Mouse (Mus musculus) thymus, postnatal 10 days (tissue): ENCODE data around the gene Cnksr2.
A peak's percentile ranks its signal among the peaks of the same experiment; 100 is the strongest.

ENCODE experiments used
- DNase-seq, 2 experiments: peaks; one replicate each; pipeline ENCODE4 v3.0.0; 2021; ENCODE audit warnings: low spot score in 2 of 2

Cnksr2 gene

DNA sequence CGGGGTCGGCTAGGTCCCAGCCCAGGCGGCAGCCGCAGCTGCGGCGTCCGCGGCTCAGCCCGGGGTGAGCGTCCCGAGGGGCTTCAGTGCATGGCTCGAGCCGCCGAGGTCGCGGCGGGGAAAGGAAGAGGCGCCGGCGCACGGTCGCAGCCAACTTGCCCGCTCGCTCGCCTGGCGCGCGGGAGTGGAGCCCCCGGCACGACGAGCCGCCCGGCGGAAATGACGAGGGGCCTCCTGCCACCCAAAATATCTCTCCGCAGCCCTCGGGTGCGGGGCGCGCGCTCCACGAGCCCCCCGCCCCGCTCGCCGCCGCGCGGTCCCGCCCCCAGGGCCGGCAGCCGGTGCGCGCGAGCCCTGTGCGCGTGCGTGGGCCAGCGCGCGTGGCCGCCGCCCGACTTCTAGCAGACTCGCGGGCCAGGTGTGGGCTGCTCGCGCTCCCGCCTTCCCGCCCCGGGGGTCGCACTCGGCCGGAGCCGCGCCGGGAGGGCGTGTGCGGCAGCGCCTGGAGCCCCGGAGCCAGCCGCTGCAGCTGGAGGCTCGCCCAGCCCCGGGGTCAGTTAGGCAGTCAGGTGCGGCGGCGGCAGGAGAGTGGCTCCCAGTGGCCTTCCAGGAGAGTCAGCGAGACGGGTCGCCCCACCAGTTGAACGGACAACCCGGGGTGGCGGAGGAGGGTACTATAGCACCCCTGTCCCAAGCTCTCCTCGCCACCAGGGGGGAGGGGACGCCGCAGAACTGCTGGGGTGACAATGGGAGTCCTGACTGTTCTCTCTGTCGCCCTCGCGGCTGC, at the start of gene Cnksr2:
Gene Cnksr2 (minus strand): TSS at position 238 of the 787 bp plus-strand sequence.
- no peak for DNase-seq

DNA sequence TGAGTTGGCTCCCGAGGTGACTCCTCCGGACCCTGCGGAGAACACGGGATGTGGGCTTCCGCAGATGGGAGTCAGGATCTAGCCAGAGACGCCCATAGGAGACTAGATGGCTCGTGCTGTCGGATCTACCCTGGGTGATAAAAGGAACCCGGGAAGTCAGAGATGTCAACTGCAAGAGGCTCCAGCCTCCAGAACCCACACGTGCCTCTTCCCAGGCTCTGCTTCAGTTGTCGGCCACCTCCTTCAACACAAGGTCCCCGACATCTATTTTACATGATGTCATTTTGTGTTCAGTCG, 698 bp upstream of the Cnksr2 start:
- DNase-seq, result no peak

DNA sequence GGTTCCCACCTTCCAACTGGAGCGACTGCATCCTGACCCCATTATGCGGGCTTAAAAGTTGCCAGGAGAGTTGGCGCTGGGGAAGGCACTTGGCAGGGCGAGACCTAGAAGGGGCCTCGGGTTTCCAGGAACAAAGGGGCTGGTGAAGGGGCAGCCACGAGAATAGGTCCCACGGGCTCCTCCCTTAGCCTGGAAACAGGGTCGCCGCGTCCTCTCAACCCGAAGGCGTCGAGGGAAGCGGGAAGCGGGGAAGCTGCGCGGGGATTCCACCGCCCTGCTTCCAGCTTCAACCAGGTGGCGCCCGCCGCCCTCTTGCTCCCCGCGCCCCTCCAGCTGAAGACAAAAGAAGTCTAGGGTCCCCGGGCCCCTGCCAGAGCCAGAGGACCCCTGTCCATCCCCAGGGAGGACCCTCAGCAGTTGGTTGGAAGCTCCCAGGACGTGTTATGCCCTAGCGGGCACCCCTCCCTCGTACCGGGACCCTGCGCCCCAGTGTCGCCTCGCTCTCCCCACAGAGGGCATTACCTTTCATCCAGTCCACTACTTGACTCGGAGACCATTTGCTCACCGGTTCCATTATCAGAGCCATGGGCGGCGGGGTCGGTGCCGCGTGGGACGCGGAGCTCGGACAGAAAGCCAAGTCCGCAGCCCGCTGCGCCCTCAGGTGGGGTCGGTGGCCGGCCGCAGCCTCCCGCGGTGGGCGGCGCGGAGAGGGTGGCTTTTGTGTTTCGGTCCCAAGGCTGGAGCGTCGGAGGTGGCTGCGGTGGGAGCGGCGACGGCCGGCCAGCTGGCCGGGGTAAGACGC, 638 bp downstream of the Cnksr2 start:
- no peak for DNase-seq

DNA sequence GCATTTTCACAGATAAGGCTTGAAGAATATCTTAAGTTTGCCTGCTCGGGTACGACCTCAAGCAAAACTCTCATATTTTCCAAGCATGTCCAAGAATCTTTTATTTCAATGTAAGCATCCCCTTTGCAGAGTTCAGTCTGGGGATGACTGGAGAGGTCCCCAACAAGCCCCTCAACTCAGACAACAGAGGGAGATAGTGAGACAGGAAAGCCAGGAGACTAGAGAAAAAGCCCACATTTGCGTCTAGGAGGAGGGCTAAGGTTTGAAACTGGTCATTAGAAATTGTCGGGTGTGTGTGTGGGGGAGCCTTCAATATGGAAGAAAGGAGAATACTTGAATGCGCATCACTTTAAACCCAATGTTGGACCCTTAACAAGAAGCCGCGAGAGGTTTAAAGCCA, 1.4 kb downstream of the Cnksr2 start:
- DNase-seq, result no peak

DNA sequence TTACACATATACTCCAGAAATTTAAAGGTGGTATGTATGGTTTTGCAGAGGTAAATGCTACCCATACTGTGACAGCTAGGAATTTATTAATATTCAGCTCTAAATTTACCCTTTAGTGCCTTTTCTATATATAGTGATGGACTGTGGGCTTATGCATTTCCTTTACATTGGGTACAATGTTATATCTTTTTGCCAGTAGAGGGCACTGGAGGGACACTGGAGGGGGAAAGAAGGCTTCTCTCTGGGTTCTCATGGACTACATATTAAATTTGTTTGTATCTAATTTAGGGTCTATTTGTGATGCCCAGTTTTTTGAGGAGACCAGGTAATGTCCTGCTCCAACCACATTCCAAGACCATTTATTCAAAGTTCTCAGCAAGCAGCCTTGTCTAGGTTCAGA, 91.4 kb downstream of the Cnksr2 start:
- peak in 1 of 2 experiments; percentile 2 for DNase-seq

DNA sequence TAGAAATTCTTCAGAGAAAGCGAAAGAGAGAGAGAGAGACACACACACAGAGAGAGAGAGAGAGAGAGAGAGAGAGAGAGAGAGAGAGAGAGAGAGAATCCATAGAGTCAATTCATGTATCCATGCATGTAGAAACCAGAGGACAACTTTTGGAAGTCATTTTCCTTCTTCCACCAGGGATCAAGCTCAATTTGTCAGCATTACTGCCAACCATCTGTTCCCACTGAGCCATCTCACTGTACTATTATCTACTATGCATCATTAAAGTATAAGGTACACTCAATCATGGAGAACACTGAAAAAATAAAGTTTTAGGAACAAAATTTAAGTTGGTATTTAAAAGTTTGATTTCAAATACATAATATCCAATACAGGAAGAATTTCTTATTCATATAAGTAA, 93.8 kb downstream of the Cnksr2 start:
- DNase-seq, result no peak

DNA sequence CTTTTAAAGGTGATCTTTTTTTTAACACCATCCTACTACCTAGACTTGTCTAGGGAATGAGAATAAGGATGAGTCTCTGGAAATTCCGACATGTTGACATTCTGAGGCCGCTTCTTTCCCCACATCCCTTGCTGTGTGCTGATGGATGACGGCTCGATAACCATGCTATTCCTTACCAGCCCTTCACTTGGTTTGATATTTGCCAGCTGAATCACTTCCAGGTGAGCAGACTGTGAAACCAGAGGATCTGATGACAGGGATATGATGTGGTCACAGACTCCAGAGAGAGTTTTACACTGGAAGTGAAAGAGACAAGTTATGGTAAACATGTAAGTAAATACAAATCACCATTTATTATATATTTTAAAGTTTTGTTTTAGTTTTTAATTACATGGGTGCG, 98.0 kb downstream of the Cnksr2 start:
- no peak for DNase-seq

DNA sequence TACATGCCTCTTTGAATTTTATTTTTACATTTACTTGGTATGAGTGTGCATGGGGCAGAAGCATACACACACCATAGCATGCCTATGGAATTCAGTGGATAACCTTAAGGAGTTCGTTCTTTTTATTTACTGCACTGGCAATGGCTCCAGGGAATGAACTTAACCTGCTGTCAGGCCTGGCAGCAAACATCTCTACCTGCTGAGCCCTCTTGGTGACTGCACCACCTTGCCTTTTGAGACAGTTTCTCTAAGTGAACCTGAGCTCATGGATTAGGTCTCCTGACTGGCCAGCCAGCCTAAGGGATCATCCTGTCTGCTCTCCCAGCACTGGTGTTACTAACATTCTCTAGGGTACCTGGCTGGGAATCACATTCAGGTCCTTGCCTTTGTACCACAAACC, 106.5 kb downstream of the Cnksr2 start:
- DNase-seq, result no peak

DNA sequence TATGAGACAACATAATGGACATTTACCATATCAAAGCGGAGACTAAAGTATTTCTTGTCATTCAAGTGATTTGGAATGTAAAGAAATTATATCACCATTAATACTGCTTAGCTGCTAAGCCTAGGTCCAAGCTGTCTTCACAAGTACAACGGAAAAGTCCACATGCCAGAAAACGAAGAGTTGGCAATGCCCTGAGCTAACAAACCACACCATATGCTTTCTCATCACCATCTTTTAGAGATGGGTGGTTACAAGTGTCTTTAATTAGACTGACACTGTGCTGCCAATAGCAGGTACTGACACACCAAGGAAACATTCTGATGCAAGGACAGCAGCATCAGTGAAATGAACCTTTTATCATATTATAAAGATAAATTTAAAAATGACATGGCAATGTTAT, 123.0 kb downstream of the Cnksr2 start:
- no peak for DNase-seq

DNA sequence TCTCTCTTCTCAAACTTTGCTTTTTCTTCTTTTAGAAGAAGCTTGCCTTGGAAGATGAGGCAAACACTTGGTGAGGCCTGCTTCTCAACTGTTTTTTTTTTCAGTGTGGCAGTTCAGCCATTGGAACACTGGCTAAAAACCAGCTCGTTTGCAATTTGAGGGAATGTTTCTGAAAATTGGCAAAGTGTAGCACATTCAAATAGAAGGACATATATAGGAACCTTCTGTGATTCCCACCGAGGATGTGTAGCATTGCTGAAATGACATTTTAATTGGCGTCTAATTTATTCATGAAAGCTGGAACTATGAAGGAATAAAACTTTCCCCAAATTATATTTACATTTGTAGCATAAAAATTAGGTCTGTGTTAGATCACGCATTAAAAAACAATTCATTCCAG, 213.1 kb downstream of the Cnksr2 start:
- DNase-seq, result no peak

DNA sequence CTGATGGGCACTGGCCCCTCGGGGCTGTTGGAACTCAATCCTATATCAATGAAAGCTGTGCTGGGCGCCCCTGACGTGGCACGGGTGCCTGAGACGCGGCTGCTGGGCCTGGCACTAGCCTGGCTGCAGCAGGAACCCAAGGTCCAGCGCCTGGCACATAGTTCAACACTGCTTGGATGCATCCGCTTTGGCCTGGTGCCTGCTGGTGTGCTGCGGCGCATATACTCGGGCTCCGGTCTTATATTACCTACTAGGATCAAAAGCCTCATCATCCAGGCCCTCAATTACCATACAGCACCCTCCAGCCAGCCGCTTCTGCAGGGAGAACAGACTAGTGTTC, 224.2 kb downstream of the Cnksr2 start:
- DNase-seq, result no peak

DNA sequence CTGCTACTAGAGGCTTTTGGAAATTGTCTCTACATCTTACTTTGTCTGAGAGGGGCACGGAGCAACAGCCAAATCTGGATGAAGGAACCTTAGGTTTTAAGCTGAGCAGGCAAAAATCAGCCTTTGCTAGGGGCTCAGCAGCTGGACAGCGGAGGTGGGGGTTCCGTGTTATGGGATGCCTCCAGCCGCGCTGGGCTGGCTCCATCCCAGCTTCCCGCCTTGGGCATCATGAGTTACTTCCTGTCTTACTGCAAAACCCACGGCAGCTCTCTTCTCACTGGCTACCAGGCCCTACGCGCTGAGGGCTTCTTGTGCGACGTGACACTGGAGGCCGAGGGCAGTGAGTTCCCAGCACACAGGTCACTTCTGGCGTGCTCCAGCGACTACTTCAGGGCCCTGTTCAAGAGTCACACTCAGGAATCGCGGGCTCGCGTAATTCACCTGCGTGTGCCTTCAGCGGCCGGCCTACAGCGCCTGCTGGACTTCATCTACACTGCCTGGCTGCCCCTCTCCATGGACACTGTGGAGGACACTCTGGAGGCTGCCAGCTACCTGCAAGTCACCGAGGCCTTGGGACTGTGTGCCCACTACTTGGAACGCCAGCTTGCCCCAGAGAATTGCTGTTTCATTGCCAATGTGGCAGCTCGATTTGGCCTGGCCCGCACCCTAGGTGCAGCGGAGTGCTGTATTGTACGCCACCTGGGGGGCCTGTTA, 224.7 kb downstream of the Cnksr2 start, which contains the start of gene Klhl34:
Gene Klhl34 (plus strand): TSS at position 229 of the 714 bp plus-strand sequence.
- no peak for DNase-seq

DNA sequence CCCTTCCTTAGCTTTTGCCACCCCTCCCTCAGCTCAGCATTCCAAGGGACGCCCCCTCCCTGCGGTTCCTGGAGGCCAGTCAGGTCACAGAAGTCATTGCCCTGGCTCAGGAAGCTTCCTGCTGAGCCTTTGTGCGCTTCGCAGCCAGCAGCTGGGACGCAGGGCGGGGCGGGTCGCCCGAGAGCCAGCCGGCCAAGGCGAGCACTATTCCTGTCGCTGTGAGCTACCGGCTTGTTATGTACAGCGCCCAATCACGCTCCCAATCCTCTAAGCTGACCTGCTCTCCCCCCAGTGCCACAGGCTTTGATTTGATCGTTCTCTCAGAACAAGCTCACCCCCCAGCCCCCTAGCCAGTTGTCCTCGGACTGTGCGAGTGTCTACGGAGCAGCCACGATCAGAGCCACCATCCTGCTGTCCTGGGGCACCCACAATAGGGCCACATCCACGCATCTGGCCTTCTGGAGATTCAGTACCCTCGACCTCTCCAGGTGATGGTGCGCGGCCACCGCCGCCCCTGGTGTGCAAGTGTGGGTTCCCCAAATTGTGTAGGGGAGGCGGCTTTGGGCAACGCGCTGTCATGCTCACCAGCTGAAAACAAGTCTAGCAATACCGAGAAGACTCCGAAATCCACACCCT, 225.4 kb downstream of the Cnksr2 start:
- DNase-seq, result no peak

DNA sequence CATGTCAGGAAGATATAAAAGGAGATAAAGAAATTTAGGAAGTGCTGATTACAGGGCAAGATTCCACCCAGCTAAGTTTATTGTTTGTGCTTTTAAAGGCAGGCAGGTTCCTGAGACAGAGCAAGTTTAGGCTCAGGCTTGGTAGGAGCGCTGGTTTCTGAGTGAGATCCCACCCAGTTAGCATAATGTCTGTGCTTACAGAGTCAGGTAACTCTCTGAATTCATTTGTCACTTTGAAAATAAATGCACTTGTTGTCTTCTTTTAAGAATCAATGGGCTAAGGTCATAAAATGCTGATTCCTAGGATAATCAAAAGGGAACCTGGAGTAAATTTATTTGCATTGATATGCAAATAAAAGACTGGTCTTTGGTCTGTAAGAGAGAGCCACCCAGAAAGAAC, 233.4 kb downstream of the Cnksr2 start:
- no peak for DNase-seq

DNA sequence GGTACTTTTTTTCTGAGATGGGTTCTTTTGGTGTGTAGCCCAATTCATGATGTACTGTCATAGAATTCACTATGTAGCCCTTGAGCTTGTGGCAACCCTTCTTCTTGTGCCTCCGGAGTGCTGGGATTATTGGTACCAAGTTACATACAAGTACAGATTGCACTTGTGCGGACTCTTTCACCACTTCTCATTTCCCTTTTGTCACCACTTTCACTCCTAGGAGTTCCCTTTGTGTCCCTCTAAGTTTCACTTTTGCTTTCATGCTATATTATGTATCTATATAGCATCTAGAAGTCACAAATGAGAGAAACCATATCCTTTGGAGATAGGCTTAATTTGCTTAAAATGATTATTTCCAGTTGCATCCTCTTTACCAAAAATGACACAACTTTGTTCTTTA, 241.4 kb downstream of the Cnksr2 start:
- no peak for DNase-seq
